Mouse (Mus musculus) forebrain, embryonic 15.5 days (tissue): ENCODE measurements around the gene Lrmda. TPM values are rescaled to one million over a fixed set of nuclear protein-coding genes. Genes with fewer than 3 reads are reported as not detected.
A peak's percentile ranks its signal among the peaks of the same experiment; 100 is the strongest.

Experiments
- ATAC-seq: fragments of 200-750 bp; cut with Nextera tagmentation; replicated peaks from 2 replicates; pipeline ENCODE4 v1.8.0; 2017; ENCODE audit warnings: mild to moderate bottlenecking, moderate TSS enrichment, moderate library complexity
- H3K27ac ChIP-seq: fragments of 300-500 bp; sonication (generic); replicated peaks from 2 replicates; pipeline ENCODE4 v1.5.1; 2015; ENCODE audit warnings: mild to moderate bottlenecking, inconsistent platforms
- H3K27me3 ChIP-seq: fragments of 300-500 bp; sonication (generic); 2 replicates; pipeline ENCODE4 v1.6.1; 2015; ENCODE audit warnings: inconsistent platforms
- H3K36me3 ChIP-seq: fragments of 300-500 bp; sonication (generic); 2 replicates; pipeline ENCODE4 v1.6.1; 2015; ENCODE audit warnings: mild to moderate bottlenecking, inconsistent platforms
- H3K4me1 ChIP-seq: fragments of 300-500 bp; sonication (generic); 2 replicates; pipeline ENCODE4 v1.6.1; 2015; ENCODE audit warnings: inconsistent platforms
- H3K4me2 ChIP-seq: fragments of 300-500 bp; sonication (generic); replicated peaks from 2 replicates; pipeline ENCODE4 v1.6.1; 2015; ENCODE audit warnings: mild to moderate bottlenecking, inconsistent platforms
- H3K4me3 ChIP-seq: fragments of 300-500 bp; sonication (generic); 2 replicates; pipeline ENCODE4 v1.5.1; 2015; ENCODE audit warnings: mild to moderate bottlenecking, inconsistent platforms
- H3K9ac ChIP-seq: fragments of 300-500 bp; sonication (generic); replicated peaks from 2 replicates; pipeline ENCODE4 v1.6.1; 2015; ENCODE audit warnings: mild to moderate bottlenecking, inconsistent platforms
- H3K9me3 ChIP-seq: fragments of 300-500 bp; sonication (generic); 2 replicates; pipeline ENCODE4 v1.6.1; 2016; ENCODE audit warnings: inconsistent platforms
- WGBS: fragments of 180-500 bp; shearing (Covaris S2); methylation state at CpG from one replicate; pipeline ENCODE4 v1.1.7; 2015; ENCODE audit warnings: mixed read lengths; 5-methylcytosine and 5-hydroxymethylcytosine counted together
- polyA plus RNA-seq: library from polyadenylated mRNA; unstranded; fragments of >200 nt; fragmentation: Nextera tagmentation; extraction: Ambion mirVana; gene quantifications from 2 replicates; pipeline ENCODE4 v1.2.1, GENCODE M21; 2015

The Lrmda gene
- polyA plus RNA-seq, 1 experiment from 2014 or later = 0.15 TPM

GRCm38 (mm10) chr14:22425018-22425534, 405.6 kb downstream of the Lrmda start:
- 28% methylated on average over 7 of the region's 7 CpGs for WGBS
- H3K27me3 ChIP-seq = peaks cover 27% of the 10 kb centered on the region; the same call in 1 of the 2 replicates
- H3K27ac ChIP-seq = no peak overlapping the region
- H3K36me3 ChIP-seq = no peaks in the 10 kb centered on the region
- ATAC-seq = no peak; the same call in 1 of the 2 replicates
- no peaks in the 10 kb centered on the region for H3K9me3 ChIP-seq
- H3K4me2 ChIP-seq = no peak overlapping the region
- no peak overlapping the region for H3K4me3 ChIP-seq
- H3K9ac ChIP-seq = no peak overlapping the region
- H3K4me1 ChIP-seq = peaks cover 8% of the 10 kb centered on the region

- H3K27ac ChIP-seq = no peak overlapping the region
- H3K36me3 ChIP-seq = no peaks in the 10 kb centered on the region
- ATAC-seq = no peak
- 64% methylated on average over 3 of the region's 3 CpGs for WGBS
- H3K27me3 ChIP-seq = peaks cover 28% of the 10 kb centered on the region
- H3K9me3 ChIP-seq = no peaks in the 10 kb centered on the region
- H3K4me3 ChIP-seq = no peak overlapping the region
- peaks cover 6% of the 10 kb centered on the region for H3K4me1 ChIP-seq
- H3K9ac ChIP-seq = no peak overlapping the region
- no peak overlapping the region for H3K4me2 ChIP-seq
These were observed 415.9 kb downstream of the Lrmda start for GRCm38 (mm10) chr14:22435441-22435840.

DNA sequence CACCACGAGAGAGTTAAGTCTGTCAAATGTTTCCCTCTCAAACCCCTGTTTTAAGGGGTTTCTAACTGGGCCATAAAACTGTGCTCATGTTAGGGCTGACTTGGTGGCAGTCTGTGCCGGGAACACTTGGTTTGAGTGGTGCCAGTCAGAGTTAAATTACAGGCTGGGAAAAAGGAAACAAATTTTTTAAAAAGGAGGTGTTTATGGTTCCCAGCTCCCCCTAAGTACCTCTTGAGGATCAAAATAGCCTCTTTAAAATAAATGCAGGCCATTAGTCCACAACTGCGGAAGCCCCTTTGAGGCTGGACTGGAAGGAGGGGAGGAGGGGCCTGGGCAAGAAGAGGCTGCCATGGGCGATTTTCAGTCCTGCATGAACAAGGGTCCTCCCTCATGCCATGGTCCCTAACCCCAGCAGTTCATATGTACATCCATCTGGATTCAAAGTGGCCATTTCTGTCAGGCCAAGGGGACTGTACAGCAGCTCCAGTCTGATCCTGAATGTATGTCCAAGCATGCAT, 416.4 kb downstream of the Lrmda start:
- Histone ChIP-seq H3K27me3 (peaks cover 30% of the 10 kb centered on the region), H3K36me3 (no peaks in the 10 kb centered on the region), H3K4me3 (no peak overlapping the region), H3K4me2 (no peak overlapping the region), H3K27ac (no peak overlapping the region), H3K9ac (no peak overlapping the region), H3K4me1 (peaks cover 11% of the 10 kb centered on the region), H3K9me3 (no peaks in the 10 kb centered on the region)
- ATAC-seq = no peak
- 41% methylated on average over 4 of the region's 4 CpGs for WGBS

- Histone ChIP-seq H3K9ac (no peak overlapping the region), H3K4me2 (peak overlapping the region; percentile 19), H3K36me3 (no peaks in the 10 kb centered on the region), H3K4me1 (peaks cover 31% of the 10 kb centered on the region), H3K4me3 (no peak overlapping the region), H3K27ac (0 out of 2 replicates have a peak overlapping the region, but pooled peaks have one; percentile 23), H3K27me3 (peaks cover 34% of the 10 kb centered on the region), H3K9me3 (no peaks in the 10 kb centered on the region)
- no peak for ATAC-seq
- 15% methylated on average over 18 of the region's 18 CpGs for WGBS
These were observed 421.0 kb downstream of the Lrmda start for GRCm38 (mm10) chr14:22440341-22440999.

- no peak for ATAC-seq
- H3K4me1 ChIP-seq = peaks cover 36% of the 10 kb centered on the region
- H3K4me3 ChIP-seq = no peak overlapping the region
- peaks cover 29% of the 10 kb centered on the region for H3K27me3 ChIP-seq
- H3K9ac ChIP-seq = no peak overlapping the region
- no peaks in the 10 kb centered on the region for H3K9me3 ChIP-seq
- H3K4me2 ChIP-seq = no peak overlapping the region
- WGBS = 15% methylated on average over 5 of the region's 5 CpGs
- H3K36me3 ChIP-seq = no peaks in the 10 kb centered on the region
- peak overlapping the region; percentile 27; the same call in 1 of the 2 replicates for H3K27ac ChIP-seq
These were observed 422.4 kb downstream of the Lrmda start for GRCm38 (mm10) chr14:22441859-22442447.

GRCm38 (mm10) chr14:22442719-22443118, 423.2 kb downstream of the Lrmda start:
- ATAC-seq = no peak
- H3K9me3 ChIP-seq = no peaks in the 10 kb centered on the region
- H3K27ac ChIP-seq = no peak overlapping the region
- no peaks in the 10 kb centered on the region for H3K36me3 ChIP-seq
- H3K4me3 ChIP-seq = no peak overlapping the region
- peaks cover 26% of the 10 kb centered on the region for H3K27me3 ChIP-seq
- 28% methylated on average over 5 of the region's 5 CpGs for WGBS
- H3K9ac ChIP-seq = no peak overlapping the region
- H3K4me1 ChIP-seq = peaks cover 36% of the 10 kb centered on the region
- H3K4me2 ChIP-seq = no peak overlapping the region

DNA sequence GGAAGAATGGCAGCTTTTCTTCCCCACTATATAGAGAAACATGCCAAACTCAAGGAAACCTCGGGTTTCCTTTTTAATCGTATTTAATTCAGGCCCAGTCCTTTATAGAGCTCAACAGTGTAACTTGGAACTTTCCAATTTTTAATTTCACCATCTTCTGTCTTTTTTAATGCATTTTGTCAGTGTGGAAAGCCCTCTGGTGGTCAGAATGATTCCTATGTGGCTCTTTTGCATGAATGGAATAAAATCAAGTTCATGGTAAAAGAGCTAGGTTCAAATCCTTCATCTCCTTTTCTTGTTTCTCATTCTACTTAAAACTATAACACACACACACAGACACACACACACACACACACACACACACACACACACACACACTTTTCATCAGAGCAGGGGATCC, 425.0 kb downstream of the Lrmda start:
- peaks cover 36% of the 10 kb centered on the region for H3K4me1 ChIP-seq
- H3K9me3 ChIP-seq = no peaks in the 10 kb centered on the region
- no peak overlapping the region for H3K27ac ChIP-seq
- H3K36me3 ChIP-seq = no peaks in the 10 kb centered on the region
- no peak overlapping the region for H3K4me3 ChIP-seq
- no peak overlapping the region for H3K4me2 ChIP-seq
- H3K27me3 ChIP-seq = peaks cover 12% of the 10 kb centered on the region
- no peak overlapping the region for H3K9ac ChIP-seq
- no peak for ATAC-seq
- WGBS = 73% methylated on average over 2 of the region's 2 CpGs

- Histone ChIP-seq H3K9me3 (no peaks in the 10 kb centered on the region), H3K27ac (no peak overlapping the region), H3K9ac (no peak overlapping the region), H3K27me3 (peaks cover 9% of the 10 kb centered on the region; the same call in 1 of the 2 replicates), H3K4me2 (no peak overlapping the region), H3K4me3 (no peak overlapping the region), H3K4me1 (peaks cover 32% of the 10 kb centered on the region), H3K36me3 (no peaks in the 10 kb centered on the region)
- 77% methylated on average over 5 of the region's 5 CpGs for WGBS
- no peak for ATAC-seq
These were observed 425.8 kb downstream of the Lrmda start for GRCm38 (mm10) chr14:22445161-22445821.

DNA sequence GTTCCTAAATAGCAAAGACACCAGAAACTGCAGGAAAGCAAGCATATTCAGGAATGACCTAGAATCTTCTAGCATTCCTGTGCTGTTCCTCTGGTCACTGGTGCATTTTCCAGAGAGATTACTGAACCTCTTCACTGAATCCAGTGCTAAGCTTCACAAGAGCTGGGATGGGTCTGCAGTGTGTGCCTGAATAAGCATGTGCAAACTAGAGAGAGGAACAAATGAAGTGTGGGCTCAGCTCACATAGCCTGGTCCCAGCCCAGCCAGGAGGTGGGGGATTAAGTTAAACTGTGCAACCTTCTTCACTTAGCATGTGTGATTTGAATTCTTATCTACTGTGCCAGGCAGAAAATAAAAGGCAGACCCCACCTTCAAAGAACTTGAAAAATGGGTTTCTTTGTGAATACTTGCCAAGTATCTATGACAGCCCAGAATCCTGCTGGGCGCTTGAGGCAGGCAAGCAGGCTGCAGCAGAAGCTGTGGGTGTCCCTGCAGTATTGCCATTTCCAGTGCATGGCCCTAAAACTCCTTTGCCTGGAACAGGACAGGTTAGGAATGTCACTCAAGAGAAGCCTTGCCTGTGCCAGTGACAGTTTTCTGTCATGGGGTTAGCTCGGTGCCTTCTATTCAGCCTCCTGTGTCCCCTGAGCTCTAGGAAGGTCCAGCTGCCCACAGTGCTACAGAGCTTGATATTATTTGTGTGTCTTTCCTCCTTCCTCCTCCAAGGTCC, 426.5 kb downstream of the Lrmda start:
- Histone ChIP-seq H3K9ac (no peak overlapping the region), H3K4me1 (peaks cover 25% of the 10 kb centered on the region), H3K4me3 (no peak overlapping the region), H3K36me3 (no peaks in the 10 kb centered on the region), H3K27ac (no peak overlapping the region), H3K4me2 (no peak overlapping the region), H3K9me3 (no peaks in the 10 kb centered on the region), H3K27me3 (peaks cover 10% of the 10 kb centered on the region; the same call in 1 of the 2 replicates)
- ATAC-seq = no peak
- 77% methylated on average over 2 of the region's 2 CpGs for WGBS

GRCm38 (mm10) chr14:22451603-22452002, 432.1 kb downstream of the Lrmda start:
- no peak overlapping the region for H3K9ac ChIP-seq
- no peak for ATAC-seq
- no peak overlapping the region for H3K4me2 ChIP-seq
- no peak overlapping the region for H3K4me3 ChIP-seq
- WGBS = 70% methylated on average over 4 of the region's 4 CpGs
- H3K4me1 ChIP-seq = no peaks in the 10 kb centered on the region
- H3K9me3 ChIP-seq = no peaks in the 10 kb centered on the region
- H3K27me3 ChIP-seq = peaks cover 4% of the 10 kb centered on the region; the same call in 1 of the 2 replicates
- no peaks in the 10 kb centered on the region for H3K36me3 ChIP-seq
- H3K27ac ChIP-seq = no peak overlapping the region

DNA sequence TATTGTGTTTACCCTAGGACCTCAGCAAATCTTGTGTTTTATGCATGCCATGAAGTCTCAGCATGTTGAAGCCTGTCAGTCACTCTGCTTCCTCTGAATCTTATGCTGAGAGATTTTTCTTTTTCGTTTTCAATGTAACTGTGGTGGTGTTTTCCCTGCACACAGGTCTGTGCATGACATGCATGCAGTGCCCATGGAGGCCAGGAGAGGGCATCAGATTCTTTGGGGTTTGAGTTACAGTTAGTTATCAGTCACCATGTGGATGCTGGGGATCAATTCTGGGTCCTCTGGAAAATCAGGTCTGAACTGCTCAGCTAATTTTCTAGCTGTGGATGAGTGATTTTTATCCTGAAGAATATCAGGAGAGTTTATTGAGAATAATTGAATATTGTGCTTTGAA, 444.8 kb downstream of the Lrmda start:
- H3K9ac ChIP-seq = no peak overlapping the region
- H3K4me2 ChIP-seq = no peak overlapping the region
- H3K9me3 ChIP-seq = no peaks in the 10 kb centered on the region
- H3K4me3 ChIP-seq = no peak overlapping the region
- no peaks in the 10 kb centered on the region for H3K4me1 ChIP-seq
- ATAC-seq = no peak
- H3K27me3 ChIP-seq = no peaks in the 10 kb centered on the region
- 80% methylated on average over 1 of the region's 1 CpGs for WGBS
- no peaks in the 10 kb centered on the region for H3K36me3 ChIP-seq
- H3K27ac ChIP-seq = no peak overlapping the region
